Mouse (Mus musculus) left cerebral cortex, postnatal 14 days (tissue): ENCODE measurements around the gene Nol10. TPM values are rescaled to one million over a fixed set of nuclear protein-coding genes. Genes with fewer than 3 reads are reported as not detected.

Experiments
- DNase-seq, 2 experiments: peaks; one replicate each; pipeline ENCODE4 v3.0.0; 2021 to 2022; ENCODE audit warnings: low spot score in 2 of 2, mixed read lengths in 1 of 2
- intact Hi-C: fragments of 180-260 bp; cut with DNase I; formaldehyde crosslinking; loops from one replicate; pipeline ENCODE4 v1.15.1; 2025
- total RNA-seq, 2 experiments: library from RNA; stranded (reverse); gene quantifications; 2 replicates each; pipeline ENCODE4 v1.2.3; 2021

Nol10 gene
- total RNA-seq, 2 experiments from 2014 or later = 19.7 to 20.3 TPM

GRCm38 (mm10) chr12:17397150-17397549, 48.9 kb downstream of the Nol10 start:
- intact Hi-C loops = no loop called here

DNA sequence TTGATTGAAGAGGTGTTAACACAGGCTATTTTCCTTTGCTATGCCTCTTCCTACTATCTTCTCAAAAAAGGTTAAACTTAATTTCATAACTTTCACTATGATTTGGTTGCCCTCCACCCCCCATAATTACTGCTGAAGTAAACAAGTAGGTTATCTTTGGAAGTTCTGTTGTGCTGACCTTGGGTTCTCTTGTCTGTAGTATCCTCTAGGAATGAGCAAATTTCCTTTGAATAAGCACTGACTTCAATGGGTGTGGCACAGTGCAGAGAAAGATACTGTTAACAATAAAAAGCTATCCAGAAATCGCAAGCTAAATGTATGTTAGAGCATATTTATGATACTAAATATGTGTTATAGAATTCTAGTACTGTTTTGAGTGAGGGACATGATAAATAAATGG, 53.2 kb downstream of the Nol10 start:
- DNase-seq = no peak
- intact Hi-C loops = no loop called here

More at GRCm38 (mm10) chr12:17397150-17397549, 48.9 kb downstream of the Nol10 start:
- DNase-seq = no peak

GRCm38 (mm10) chr12:17402116-17402515, 53.9 kb downstream of the Nol10 start:
- intact Hi-C loops = no loop called here

DNA sequence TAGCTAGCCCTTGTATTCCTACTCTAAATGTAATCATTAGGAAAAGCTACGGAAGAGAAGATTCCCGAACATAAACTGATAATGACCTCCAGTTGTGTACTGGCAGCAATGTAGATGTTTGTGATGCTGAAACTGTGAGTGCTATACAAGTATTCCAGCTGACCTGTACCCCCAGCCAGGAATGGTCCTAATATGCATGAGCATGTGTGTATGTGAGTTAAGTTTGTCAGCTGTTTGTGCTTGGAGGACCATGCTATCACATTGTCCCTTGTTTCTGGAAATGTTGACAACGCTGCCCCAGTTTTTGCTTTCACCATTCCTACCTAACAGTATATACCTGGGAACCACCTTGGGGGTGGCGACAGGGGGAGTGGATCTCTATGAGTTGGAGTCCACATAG, 55.7 kb downstream of the Nol10 start:
- intact Hi-C loops = no loop called here
- no peak for DNase-seq

More at GRCm38 (mm10) chr12:17402116-17402515, 53.9 kb downstream of the Nol10 start:
- no peak for DNase-seq

DNA sequence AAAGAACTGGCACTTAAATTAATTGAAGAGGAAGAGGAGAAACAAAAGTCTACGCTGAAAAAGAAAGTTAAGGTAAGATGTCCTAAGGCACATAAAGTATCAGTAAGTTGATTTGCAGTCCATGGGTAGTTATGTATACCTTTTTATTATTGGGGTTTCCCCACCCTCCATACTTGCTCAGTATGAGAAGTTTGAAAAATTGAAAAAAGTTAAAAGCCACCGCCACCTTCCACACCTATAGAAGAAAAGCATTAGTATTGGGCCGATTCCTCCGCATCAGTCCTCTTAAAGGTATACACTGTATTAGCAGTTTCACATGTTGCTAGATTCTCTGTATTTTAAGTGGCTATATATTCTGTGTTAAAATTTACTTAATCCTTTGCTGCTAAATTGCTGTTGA, 58.6 kb downstream of the Nol10 start:
- no peak for DNase-seq
- intact Hi-C loops = no loop called here

GRCm38 (mm10) chr12:17408312-17408711, 60.1 kb downstream of the Nol10 start:
- intact Hi-C loops = no loop called here
- DNase-seq = no peak

GRCm38 (mm10) chr12:17411242-17411641, 63.0 kb downstream of the Nol10 start:
- intact Hi-C loops = no loop called here
- DNase-seq = no peak

- no peak for DNase-seq
- intact Hi-C loops = no loop called here
Observed at GRCm38 (mm10) chr12:17411797-17412526, 63.7 kb downstream of the Nol10 start.

DNA sequence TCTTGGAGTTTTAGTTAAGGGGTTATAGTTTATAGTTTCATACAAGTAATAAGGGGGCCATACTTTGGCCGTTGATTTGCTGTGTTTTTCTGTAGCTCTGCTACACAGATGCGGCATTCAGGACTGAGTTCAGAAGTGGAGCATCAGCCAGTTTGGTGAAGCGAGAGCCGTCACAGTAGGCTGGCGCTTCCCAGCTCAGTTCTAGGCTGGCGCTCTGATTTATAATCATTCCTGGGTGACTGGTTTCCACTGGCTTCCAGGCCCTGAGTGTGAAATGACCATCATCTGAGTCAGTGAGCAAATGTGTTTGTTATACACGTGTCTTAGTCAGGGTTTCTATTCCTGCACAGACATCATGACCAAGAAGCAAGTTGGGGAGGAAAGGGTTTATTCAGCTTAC, 66.5 kb downstream of the Nol10 start:
- intact Hi-C loops = no loop called here
- no peak for DNase-seq

- intact Hi-C loops = loop anchor here (5.0 kb wide), 1 partner anchor 122 kb away; the partner anchor contains the start of gene Odc1
- DNase-seq = no peak
Observed at GRCm38 (mm10) chr12:17420168-17420810, 72.0 kb downstream of the Nol10 start.

- no peak for DNase-seq
- intact Hi-C loops = no loop called here
Observed at GRCm38 (mm10) chr12:17425254-17426169, 77.3 kb downstream of the Nol10 start.

- intact Hi-C loops = no loop called here
- DNase-seq = peak in 1 of 2 experiments; percentile 35
Observed at GRCm38 (mm10) chr12:17426735-17427134, 78.5 kb downstream of the Nol10 start.

GRCm38 (mm10) chr12:17430578-17430977, 82.3 kb downstream of the Nol10 start:
- intact Hi-C loops = no loop called here
- no peak for DNase-seq

DNA sequence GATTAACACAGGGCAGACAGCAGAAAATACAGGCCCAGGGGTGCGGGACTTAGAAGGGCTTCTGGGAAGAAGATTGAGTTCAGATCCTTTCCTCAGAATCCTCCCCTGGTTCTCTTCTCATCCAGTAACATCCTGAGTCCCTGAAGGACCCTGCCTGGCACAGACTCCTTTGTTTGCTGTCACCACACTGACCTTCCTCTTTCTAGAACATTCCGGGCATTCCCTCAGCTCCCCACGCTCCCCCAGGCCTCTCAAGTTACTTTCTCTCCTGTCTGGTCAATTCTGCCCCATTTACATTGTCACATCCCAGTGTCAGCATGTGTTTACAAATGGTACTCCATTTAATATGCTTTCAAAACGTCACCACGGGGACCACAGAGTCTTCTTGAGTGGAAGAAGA, 82.9 kb downstream of the Nol10 start:
- intact Hi-C loops = no loop called here
- DNase-seq = no peak

DNA sequence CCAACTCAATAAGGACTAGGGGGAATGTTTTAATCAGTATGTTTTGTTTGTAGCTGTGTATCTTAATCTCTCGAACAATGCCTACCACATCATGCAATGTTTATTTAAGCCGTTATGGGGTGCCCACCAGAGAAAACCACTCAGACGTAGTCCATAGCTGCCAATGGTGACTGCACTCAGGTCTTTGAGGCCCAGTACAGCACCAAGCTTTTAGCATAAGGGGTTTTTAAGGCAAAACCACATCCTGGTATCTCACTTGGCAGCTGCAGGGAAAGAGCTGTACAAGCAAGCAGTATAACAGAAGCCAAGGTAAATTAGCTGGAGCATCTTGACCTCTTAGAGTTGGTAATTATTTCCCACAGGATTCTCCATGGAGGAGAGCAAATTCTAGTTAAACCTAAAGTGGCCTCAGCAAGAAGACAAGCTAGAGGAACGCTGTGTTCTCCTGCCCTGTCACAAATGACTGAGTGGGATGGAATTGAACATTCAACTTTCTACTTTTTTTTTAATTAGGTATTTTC, 83.6 kb downstream of the Nol10 start:
- intact Hi-C loops = no loop called here
- no peak for DNase-seq

- intact Hi-C loops = no loop called here
- DNase-seq = no peak
Observed at GRCm38 (mm10) chr12:17433712-17434111, 85.5 kb downstream of the Nol10 start.

- intact Hi-C loops = no loop called here
- DNase-seq = peak; percentile 35 to 42
Observed at GRCm38 (mm10) chr12:17436471-17436870, 88.2 kb downstream of the Nol10 start.

DNA sequence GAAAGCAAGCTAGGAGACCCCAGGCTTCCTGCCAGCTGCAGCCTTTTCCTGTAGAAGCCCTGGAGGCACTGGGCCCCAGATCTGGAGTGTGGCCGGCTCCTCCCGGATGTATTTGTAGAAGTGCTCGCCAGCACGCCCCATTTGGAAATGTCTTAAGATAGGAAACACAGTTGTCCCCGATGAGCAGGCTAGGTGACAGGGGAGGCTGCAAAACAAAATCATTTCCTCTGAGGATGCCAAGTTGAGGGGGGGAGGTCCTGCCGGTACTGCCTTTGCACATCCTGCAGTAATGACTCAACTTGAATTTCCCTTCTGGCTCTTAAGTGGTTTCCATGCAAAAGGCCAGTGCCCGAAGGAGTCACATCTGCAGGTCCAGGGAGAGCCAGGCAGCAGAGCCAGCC, 92.0 kb downstream of the Nol10 start:
- intact Hi-C loops = no loop called here
- no peak for DNase-seq

- intact Hi-C loops = no loop called here
- no peak for DNase-seq
Observed at GRCm38 (mm10) chr12:17441495-17441894, 93.2 kb downstream of the Nol10 start.

DNA sequence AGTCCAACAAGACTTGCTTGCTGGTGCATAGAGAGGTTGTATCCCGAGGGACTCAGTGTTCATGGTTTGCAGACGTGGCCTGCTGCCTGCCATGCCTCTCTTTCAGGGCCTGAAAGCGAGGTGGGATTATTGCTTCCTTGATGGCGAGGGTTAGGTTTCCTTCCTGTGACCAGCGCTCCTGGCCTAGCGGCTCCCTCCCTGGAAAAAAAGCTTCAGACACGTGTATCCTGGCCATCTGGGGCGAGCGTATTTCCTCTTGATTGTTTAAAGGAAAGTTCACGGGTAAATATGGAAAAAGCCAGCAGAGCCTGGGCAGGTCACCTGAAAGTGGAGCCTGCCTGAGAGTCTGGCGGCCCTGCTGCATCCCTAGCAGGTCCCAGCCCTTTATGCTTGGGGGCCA, 96.1 kb downstream of the Nol10 start:
- no peak for DNase-seq
- intact Hi-C loops = no loop called here
